Mouse (Mus musculus): ENCODE data around the gene Olfr47.
"Not testable (repeated sequence)": the region's sequence is repeated elsewhere in the genome, so short reads cannot be mapped to it uniquely, and the experiment has no call there.

The Olfr47 gene

DNA sequence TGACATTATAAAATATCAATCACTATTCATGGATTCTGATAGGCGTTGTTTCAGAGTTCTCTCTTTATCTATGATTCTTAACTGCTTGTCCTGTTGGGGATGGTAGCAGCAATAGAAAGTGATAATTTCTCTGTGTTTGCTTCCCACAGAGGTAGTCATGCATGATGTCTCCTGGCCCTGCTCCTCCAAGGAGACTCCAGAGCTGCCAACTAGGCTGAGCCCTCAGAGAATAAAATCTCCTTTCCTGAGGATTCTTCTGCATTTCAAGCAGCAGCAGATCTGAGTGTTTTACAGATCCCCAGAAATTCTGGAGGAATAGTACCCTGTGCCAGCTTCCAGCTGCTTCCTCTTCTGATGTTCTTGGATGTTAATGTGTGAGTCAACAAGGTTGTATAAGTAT is at the start of gene Olfr47:
Gene Olfr47, plus strand, starts transcription at position 275 of the 400 bp plus-strand sequence.
- not testable (repeated sequence) for DNase-seq (ENCODE audit: low spot score)

- DNase-seq (ENCODE audit: low spot score): no peak
Observed at GRCm38 (mm10) chr6:43190986-43191385, 40.3 kb upstream of the Olfr47 start.

DNA sequence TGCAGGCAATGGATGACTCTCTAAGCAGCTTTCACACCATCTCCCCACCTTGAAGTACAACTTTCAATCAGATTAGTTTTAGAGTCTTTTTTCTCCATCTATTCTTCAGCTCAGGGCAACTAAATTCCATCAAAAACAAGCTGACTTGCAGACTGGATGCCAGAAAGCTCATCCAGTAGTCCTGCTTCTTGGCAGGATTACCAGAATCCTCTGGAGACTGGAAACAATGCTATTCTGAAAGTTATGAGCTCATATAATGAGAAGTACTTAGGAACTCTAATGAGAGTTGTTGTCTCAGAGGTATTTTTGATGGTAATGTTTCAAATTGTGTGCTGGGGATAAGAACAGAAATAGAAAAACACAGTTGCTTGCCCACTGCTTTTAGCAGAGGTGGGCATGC is 34.5 kb upstream of the Olfr47 start, which contains the start of gene Olfr435:
Gene Olfr435, plus strand, starts transcription at position 366 of the 400 bp plus-strand sequence.
- no peak for DNase-seq (ENCODE audit: low spot score)

DNA sequence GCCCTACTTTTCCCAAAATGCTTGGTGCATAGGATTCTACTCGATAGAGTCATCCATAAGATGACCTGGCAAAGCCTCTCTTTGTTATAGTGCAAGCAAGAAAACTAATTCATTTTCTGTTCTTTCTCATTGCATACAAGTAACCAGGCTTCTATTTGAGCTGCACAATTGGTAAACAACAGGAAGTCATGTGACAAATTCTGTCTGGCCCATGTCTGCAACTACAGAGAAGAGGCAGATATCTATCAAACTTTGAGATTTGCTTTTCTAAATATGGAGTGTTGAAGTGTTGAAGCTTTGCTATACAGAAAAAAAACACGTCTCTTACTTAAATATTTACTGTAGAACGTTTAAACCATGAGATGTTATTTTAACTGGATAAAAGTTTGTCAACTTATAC is 33.2 kb upstream of the Olfr47 start:
- no peak for DNase-seq (ENCODE audit: low spot score)

GRCm38 (mm10) chr6:43202786-43203185 is 28.5 kb upstream of the Olfr47 start:
- no peak for DNase-seq (ENCODE audit: low spot score)

DNA sequence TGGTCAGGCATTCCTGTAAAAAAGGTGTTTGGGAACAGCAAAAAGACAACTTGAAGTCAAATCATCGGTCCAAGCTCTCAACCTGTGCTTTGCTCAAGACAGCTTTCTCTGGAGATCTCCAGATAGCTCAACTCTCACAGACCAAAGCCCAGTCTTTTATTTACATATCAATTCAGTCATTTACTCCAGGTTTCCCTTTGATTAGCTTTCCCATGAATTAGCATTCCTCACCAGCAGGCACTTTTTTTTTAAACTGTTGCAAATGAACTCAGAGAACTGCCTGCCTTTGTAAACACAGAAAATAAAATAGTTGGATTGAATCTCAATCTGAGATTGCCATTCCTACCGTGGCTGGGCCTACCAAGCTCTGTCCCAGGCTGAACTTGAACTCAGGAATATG is 26.0 kb upstream of the Olfr47 start:
- no peak for DNase-seq (ENCODE audit: low spot score)

DNA sequence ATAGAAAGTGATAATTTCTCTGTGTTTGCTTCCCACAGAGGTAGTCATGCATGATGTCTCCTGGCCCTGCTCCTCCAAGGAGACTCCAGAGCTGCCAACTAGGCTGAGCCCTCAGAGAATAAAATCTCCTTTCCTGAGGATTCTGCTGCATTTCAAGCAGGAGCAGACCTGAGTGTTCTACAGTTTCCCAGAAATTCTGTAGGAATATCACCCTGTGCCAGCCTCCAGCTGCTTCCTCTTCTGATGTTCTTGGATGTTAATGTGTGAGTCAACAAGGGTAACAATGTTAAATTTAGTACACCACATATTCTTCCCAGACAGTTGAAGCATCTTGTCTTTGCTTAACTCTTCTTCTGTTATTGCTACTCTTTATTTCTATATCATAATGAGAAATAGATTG is 18.5 kb upstream of the Olfr47 start, which contains the start of gene Olfr434:
Gene Olfr434, plus strand, starts transcription at position 149 of the 400 bp plus-strand sequence.
- not testable (repeated sequence) for DNase-seq (ENCODE audit: low spot score)

DNA sequence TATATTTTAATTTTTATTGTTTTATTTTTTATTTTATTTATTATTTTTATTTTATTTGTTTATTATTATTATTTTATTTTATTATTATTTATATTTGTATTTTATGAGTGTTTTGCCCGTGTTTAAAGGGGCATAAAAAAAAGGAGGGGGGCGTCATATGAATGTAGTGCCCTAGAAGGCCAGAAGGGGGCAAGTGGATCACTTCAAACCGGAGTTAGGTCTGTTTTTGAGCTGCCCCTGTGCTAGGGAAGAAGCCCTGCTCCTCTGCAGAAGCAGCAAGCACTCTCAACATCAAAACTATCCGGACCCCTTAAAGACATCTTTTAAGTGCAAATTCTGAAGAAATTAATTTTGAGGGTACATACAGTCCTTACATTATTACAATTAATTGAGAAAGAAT is 10.7 kb downstream of the Olfr47 start:
- peak; percentile 65 for DNase-seq (ENCODE audit: low spot score)

- DNase-seq (ENCODE audit: low spot score): no peak
Observed at GRCm38 (mm10) chr6:43247396-43247795, 16.1 kb downstream of the Olfr47 start.

GRCm38 (mm10) chr6:43252994-43253393 is 21.7 kb downstream of the Olfr47 start:
- DNase-seq (ENCODE audit: low spot score): no peak

GRCm38 (mm10) chr6:43254193-43254926 is 23.0 kb downstream of the Olfr47 start:
- peak; percentile 62 for DNase-seq (ENCODE audit: low spot score)

DNA sequence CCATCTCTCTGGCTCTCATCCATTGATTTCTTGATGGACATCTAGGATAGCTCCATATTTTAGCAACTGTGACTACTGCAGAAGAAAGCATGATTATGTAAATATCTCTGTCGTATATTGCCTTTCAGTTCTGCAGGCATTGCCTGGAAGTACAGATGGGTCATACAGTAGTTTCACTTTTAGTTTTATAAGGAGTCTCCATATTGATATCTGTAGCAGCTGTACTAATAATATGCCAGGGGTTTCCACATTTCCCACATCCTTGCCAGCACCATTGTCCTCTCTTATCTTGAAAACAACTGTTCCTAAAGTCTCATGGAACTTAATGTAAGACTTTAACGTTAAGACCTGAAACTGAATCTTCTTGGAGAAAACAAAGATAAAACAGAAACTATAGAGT is 29.4 kb downstream of the Olfr47 start:
- no peak for DNase-seq (ENCODE audit: low spot score)

DNA sequence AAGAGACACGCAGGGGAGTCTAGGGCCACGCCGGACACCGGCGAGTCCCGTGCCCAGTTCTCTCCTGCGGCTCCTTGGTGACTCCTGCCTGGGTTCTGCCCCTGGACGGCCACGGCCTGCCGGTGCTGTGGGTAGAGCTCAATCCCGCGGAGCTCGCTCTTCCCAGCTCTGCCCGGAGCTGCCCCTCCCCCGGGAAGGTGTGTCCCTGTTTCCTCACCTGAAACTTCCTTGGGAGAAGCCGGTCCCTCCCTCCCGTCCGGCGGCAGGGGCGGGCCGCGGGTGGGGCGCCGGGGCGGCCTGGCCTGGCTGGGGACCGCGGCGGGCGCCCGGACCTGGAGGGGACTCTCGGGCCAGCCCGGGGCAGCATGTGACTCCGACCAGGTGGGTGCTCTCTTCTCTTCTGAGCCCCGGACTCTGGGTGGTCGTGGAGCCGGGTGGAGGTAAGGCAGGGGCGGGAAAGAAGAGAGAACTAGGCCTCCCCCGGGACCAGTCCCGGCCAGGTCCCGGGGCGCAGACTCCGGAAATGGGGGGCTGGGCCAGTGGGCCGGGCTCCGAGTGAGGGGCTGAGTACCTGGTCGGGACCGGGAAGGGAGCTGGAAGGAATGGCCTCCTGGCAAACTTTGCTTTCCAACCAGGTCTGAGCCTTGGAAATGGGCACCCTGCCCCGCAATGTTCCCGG is 34.2 kb downstream of the Olfr47 start, which contains the start of gene Arhgef5:
Gene Arhgef5, plus strand, starts transcription at position 220 of the 679 bp plus-strand sequence.
- peak; percentile 45 for DNase-seq (ENCODE audit: low spot score)

DNA sequence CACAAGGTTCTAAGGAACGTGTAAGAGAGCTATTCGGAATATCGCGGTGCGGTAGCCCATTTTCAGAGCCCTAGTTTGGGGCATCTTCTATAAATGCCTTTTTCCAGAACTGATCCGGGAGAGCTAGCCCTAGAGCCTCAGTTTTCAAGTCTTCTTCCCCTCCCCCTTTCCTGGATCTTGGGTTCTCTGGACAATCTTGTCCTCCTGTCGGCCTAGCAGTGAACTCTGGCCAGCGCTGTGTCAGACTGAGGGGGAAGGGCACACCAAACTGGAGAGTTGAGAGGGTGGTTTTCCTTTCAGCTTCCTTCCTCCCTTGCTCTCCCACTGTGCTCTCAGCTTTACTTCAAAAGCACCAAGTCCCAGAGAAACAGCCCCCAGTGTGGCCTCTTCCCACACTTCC is 35.0 kb downstream of the Olfr47 start:
- peak; percentile 34 for DNase-seq (ENCODE audit: low spot score)

DNA sequence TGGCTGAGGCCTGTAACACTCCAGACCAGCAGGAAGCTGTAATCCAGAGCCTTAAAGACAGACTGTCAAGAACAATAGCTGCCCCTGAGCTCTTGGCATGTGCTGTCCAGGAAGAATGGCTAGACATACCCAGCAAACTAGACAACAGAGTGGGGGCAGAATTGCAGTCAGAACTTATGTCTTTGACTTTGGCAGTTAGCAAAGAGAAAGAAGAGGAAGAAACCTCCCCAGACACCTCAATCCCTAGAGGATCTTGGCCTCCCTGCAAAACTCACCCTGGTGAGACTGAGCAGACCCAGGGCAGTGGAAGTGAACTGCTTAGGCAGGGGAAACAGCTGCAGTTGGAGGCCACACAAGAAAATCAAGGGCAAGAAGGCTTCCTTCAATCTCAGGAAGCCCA is 41.3 kb downstream of the Olfr47 start:
- no peak for DNase-seq (ENCODE audit: low spot score)

DNA sequence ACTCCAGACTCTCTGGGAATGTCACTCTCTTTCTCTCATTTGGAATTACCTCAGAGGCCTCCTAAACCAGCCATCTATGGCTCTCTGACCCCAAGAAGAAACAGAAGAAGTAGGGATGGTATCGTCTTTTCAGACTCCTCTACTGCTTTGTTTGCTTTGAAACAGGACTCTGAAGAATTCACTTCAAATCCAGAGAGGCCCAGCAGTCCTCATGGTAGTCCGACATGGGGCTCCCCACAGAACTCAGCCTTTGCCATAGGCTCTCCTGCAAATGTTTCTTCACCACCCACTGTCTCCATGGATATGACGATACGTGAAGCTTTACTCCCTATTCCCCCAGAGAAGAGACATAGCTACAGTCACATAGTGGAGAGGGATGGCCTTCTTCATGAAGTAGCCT is 42.8 kb downstream of the Olfr47 start:
- no peak for DNase-seq (ENCODE audit: low spot score)

GRCm38 (mm10) chr6:43278247-43278646 is 46.9 kb downstream of the Olfr47 start:
- DNase-seq (ENCODE audit: low spot score): peak; percentile 36

GRCm38 (mm10) chr6:43280481-43280880 is 49.2 kb downstream of the Olfr47 start:
- DNase-seq (ENCODE audit: low spot score): no peak
